Mouse (Mus musculus): ENCODE measurements around the gene Ptpn9. TPM values are rescaled to one million over a fixed set of nuclear protein-coding genes. Genes with fewer than 3 reads are reported as not detected.

The Ptpn9 gene
- total and polyA plus RNA-seq, 3 experiments = 10.4 to 21.3 (median 10.4) TPM

DNA sequence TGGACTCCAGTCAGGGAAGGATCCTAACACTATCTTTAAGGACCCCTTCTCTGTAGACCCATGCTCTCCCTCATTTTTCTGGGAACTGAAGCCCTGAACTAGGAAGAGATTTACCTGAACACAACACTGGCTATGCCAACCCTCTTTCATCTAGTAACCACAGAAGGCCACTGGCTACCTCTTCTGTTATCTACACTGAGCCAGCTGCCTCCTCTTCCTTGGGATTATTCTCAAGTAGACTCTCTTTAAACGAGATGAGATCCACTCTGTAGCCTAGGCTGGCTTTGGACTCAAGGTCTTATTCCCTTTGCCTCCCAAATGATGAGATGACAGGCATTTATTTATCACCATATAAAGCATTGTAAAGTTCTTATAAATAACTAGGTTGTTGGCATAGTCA lies 75.5 kb downstream of the Ptpn9 start:
- Histone ChIP-seq H3K9me3 (replicated peaks; ENCODE audit: low read length) (no peaks in the 10 kb centered on the region), H3K4me3 (replicated peaks in 1 of 3; ENCODE audit: low read depth in 2 of 3, low read length in 2 of 3, poor library complexity in 1 of 3) (no peak overlapping the region), H3K27me3 (replicated peaks) (no peaks in the 10 kb centered on the region), H3K4me2 (ENCODE audit: insufficient read depth, low read depth, poor library complexity, severe bottlenecking) (no peak overlapping the region), H3K9ac (ENCODE audit: insufficient read depth, low read depth) (no peak overlapping the region), H3K79me2 (replicated peaks; ENCODE audit: control insufficient read depth, extremely low read depth, insufficient read depth, poor library complexity, severe bottlenecking) (0 out of 2 replicates have a peak, but pooled peaks cover 2% of the 10 kb centered on the region), H3K4me1 (ENCODE audit: control insufficient read depth in 1 of 2, insufficient read depth in 2 of 2) (peaks cover 0 to 23% of the 10 kb centered on the region in 2 experiments; a peak in 3 of 4 replicates), H3K36me3 (replicated peaks in 1 of 2; ENCODE audit: control insufficient read depth in 1 of 2, insufficient read depth in 1 of 2, low read length in 1 of 2) (peaks cover 0 to 10% of the 10 kb centered on the region in 2 experiments), H3K27ac (ENCODE audit: insufficient read depth, low read depth) (no peak overlapping the region)
- in situ Hi-C loops (cut with MboI; ENCODE audit: low pct_ligation_motif_present, low pct_unique_long_range_greater_than_20kb, low sequenced_read_pairs) (no loop called here), dilution Hi-C loops (cut with MboI; ENCODE audit: extremely low pct_ligation_motif_present, extremely low pct_unique_long_range_greater_than_20kb, low sequenced_read_pairs) (no loop called here)
- DNase-seq (ENCODE audit: extremely low read depth) = no peak
- no peak for TF ChIP-seq POLR2A (IDR thresholded peaks at IDR 0.05; ENCODE audit: low read depth, low read length)
- no peak for TF ChIP-seq POLR2AphosphoS2 (IDR thresholded peaks at IDR 0.05; ENCODE audit: low read depth, low read length)
- TF ChIP-seq RAD21 (IDR thresholded peaks at IDR 0.05; ENCODE audit: low read depth, low read length) = no peak
- TF ChIP-seq SMC3 (IDR thresholded peaks at IDR 0.05; ENCODE audit: low read depth, low read length) = no peak
- TF ChIP-seq ELF1 (IDR thresholded peaks at IDR 0.05; ENCODE audit: low read depth, low read length) = no peak
- no peak for TF ChIP-seq ZC3H11A (IDR thresholded peaks at IDR 0.05; ENCODE audit: low read depth, low read length)
- TF ChIP-seq IRF4 (IDR thresholded peaks at IDR 0.05; ENCODE audit: low read depth, low read length) = no peak
- no peak for TF ChIP-seq E2F4 (IDR thresholded peaks at IDR 0.05; ENCODE audit: insufficient replicate concordance, low read depth, low read length)
- no peak for TF ChIP-seq PAX5 (IDR thresholded peaks at IDR 0.05; ENCODE audit: low read length)
- no peak for TF ChIP-seq ZNF384 (IDR thresholded peaks at IDR 0.05; ENCODE audit: low read depth, low read length)
- TF ChIP-seq JUND (conservative IDR thresholded peaks at IDR 0.05; ENCODE audit: low read depth, low read length) = no peak
- TF ChIP-seq NRF1 (IDR thresholded peaks at IDR 0.05; ENCODE audit: low read depth, low read length) = no peak
- no peak for TF ChIP-seq UBTF (IDR thresholded peaks at IDR 0.05; ENCODE audit: low read depth, low read length)
- no peak for TF ChIP-seq MEF2A (IDR thresholded peaks at IDR 0.05; ENCODE audit: borderline replicate concordance, low read depth, low read length)
- no peak for TF ChIP-seq CHD1 (IDR thresholded peaks at IDR 0.05; ENCODE audit: low read depth, low read length)

DNA sequence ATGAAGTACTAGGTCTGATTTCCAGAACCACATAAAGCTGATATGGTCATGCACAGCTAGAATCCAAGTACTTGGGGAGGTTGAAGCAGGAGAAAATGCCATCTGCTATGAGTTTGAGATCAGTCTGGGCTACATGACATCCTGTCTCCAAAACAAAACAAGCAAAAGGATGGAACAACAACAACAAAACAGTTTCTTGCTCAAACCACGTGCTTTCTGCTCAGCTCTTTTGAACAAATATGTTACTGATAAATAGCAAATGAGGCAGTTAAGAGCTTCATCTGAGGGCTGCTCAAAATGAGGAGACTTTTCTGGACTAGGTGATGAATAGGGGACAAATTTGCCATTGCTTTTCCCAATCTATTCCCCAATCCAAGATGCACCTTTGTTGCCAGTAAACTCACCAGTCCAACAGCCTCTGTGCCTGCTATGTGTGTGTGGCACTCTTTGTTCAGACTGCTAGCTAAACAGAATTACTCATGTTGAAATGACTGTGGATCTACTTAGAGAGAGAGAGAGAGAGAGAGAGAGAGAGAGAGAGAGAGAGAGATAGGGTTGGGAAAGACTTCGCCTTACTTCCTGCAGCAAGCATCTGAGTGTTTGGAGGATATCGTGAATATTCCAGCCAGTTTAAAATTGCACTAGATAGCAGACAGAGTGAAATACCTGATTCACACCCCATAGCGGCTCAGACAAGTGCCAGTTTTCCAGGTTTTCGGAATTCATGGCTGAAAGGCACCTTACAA lies 76.2 kb downstream of the Ptpn9 start:
- peaks cover 0 to 6% of the 10 kb centered on the region in 2 experiments for H3K36me3 ChIP-seq (replicated peaks in 1 of 2; ENCODE audit: control insufficient read depth in 1 of 2, insufficient read depth in 1 of 2, low read length in 1 of 2)
- H3K9me3 ChIP-seq (replicated peaks; ENCODE audit: low read length) = no peaks in the 10 kb centered on the region
- no peak for TF ChIP-seq MAFK (IDR thresholded peaks at IDR 0.05; ENCODE audit: insufficient replicate concordance, low read length)
- no peak for TF ChIP-seq SMC3 (IDR thresholded peaks at IDR 0.05; ENCODE audit: low read depth, low read length)
- no peak for TF ChIP-seq NRF1 (IDR thresholded peaks at IDR 0.05; ENCODE audit: low read depth, low read length)
- TF ChIP-seq EP300 (IDR thresholded peaks at IDR 0.05; ENCODE audit: low read length) = no peak
- no peak for TF ChIP-seq USF2 (conservative IDR thresholded peaks at IDR 0.05; ENCODE audit: low read depth, low read length)
- no peak for TF ChIP-seq ZNF384 (IDR thresholded peaks at IDR 0.05; ENCODE audit: low read depth, low read length)
- TF ChIP-seq MEF2A (IDR thresholded peaks at IDR 0.05; ENCODE audit: borderline replicate concordance, low read depth, low read length) = no peak
- no peak for TF ChIP-seq SIN3A (IDR thresholded peaks at IDR 0.05; ENCODE audit: low read length)
- TF ChIP-seq CHD1 (IDR thresholded peaks at IDR 0.05; ENCODE audit: low read depth, low read length) = no peak
- no peak for TF ChIP-seq ETS1 (conservative IDR thresholded peaks at IDR 0.05; ENCODE audit: low read depth, low read length)
- TF ChIP-seq TBP (conservative IDR thresholded peaks at IDR 0.05; ENCODE audit: low read depth, low read length) = no peak
- 0 out of 2 replicates have a peak, but pooled peaks cover 2% of the 10 kb centered on the region for H3K79me2 ChIP-seq (replicated peaks; ENCODE audit: control insufficient read depth, extremely low read depth, insufficient read depth, poor library complexity, severe bottlenecking)
- dilution Hi-C loops (cut with MboI; ENCODE audit: extremely low pct_ligation_motif_present, extremely low pct_unique_long_range_greater_than_20kb, low sequenced_read_pairs) = no loop called here
- no peak overlapping the region for H3K27ac ChIP-seq (ENCODE audit: insufficient read depth, low read depth)
- peaks cover 0 to 16% of the 10 kb centered on the region in 2 experiments; a peak in 3 of 4 replicates for H3K4me1 ChIP-seq (ENCODE audit: control insufficient read depth in 1 of 2, insufficient read depth in 2 of 2)
- in situ Hi-C loops (cut with MboI; ENCODE audit: low pct_ligation_motif_present, low pct_unique_long_range_greater_than_20kb, low sequenced_read_pairs) = no loop called here
- H3K4me3 ChIP-seq (replicated peaks in 1 of 3; ENCODE audit: low read depth in 2 of 3, low read length in 2 of 3, poor library complexity in 1 of 3) = peak overlapping the region; percentile 67 to 85 (median 80)
- H3K4me2 ChIP-seq (ENCODE audit: insufficient read depth, low read depth, poor library complexity, severe bottlenecking) = peak overlapping the region; percentile 88
- peak overlapping the region; percentile 60; the same call in 1 of the 2 replicates for H3K9ac ChIP-seq (ENCODE audit: insufficient read depth, low read depth)
- no peaks in the 10 kb centered on the region for H3K27me3 ChIP-seq (replicated peaks)
- DNase-seq (ENCODE audit: extremely low read depth) = no peak

Data from CH12.LX (cell line).